Mouse (Mus musculus) layer of hippocampus, adult 9-10 months (tissue): ENCODE results near the gene B4galnt1.

Experiments
- DNase-seq: peaks from one replicate; pipeline ENCODE4 v3.0.0; 2022; ENCODE audit warnings: low spot score

Gene B4galnt1

GRCm38 (mm10) chr10:127209928-127210570, 45.0 kb downstream of the B4galnt1 start:
- no peak for DNase-seq

GRCm38 (mm10) chr10:127210961-127211405, 46.0 kb downstream of the B4galnt1 start:
- no peak for DNase-seq

- no peak for DNase-seq
Observed at GRCm38 (mm10) chr10:127211414-127211854, 46.4 kb downstream of the B4galnt1 start, which contains the start of gene Pip4k2c. Gene Pip4k2c (minus strand): TSS chr10:127211585.

DNA sequence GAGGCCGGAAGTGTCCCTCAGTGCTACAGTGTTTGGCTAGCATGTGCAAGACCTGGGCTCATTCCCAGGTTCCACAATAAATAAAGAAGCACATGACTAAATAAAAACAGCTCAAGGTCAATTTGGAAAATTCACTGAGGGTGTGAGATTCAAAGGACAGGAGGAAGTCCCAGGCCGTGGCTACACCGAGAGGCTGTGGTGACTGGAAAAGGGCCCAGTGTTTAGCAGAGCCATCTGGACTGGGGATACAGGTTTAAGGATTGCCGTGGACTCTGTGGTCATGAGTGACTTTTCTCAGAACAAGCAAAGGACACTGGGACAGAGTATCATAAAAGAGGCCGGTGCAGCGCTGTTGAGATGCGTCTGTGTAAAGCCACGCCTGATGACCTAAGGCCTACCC, 48.2 kb downstream of the B4galnt1 start:
- DNase-seq: no peak

GRCm38 (mm10) chr10:127213704-127214421, 48.8 kb downstream of the B4galnt1 start:
- DNase-seq: no peak

DNA sequence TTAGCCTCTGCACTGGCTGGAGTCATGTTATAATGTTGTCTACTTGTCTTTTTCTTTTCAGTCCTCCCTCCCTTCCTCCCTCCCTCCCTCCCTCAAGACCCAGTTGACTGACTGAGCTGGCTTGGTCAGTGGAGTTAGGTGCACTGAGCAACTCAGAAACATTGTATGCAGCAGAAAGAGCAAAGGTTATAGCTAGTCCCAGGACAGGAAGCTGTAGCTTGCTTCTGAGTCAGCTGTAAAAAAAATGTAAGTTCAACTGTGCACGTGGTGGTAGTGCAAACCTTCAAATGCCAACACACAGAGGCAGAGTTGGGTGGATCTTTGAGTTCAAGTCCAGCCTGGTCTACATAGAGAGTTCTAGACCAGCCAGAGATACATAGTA, 49.4 kb downstream of the B4galnt1 start:
- no peak for DNase-seq

DNA sequence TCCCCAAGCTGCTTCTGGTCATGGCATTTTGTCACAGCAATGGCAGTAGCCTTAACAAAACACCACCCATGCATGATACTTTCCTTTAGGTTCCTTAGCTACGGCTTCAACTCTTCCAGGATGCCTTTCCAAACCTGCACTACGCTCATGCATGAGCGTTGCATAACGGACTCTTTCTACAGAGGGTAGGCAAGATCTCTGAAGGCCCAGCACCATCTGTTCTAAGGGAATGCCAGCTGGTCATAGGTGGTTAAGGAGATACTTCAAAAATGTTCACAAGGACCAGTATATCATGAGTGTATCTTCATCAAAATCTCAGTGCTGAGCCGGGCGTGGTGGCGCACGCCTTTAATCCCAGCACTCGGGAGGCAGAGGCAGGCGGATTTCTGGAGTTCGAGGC, 51.4 kb downstream of the B4galnt1 start:
- DNase-seq: no peak

GRCm38 (mm10) chr10:127217177-127217576, 52.2 kb downstream of the B4galnt1 start:
- no peak for DNase-seq

GRCm38 (mm10) chr10:127218339-127218738, 53.3 kb downstream of the B4galnt1 start:
- DNase-seq: no peak
